Mouse (Mus musculus): ENCODE data around the gene Cep70. TPM values are rescaled to one million over a fixed set of nuclear protein-coding genes. Genes with fewer than 3 reads are reported as not detected.

Cep70 gene
- polyA plus RNA-seq (2016; fragmentation: Nextera tagmentation; extraction: Ambion mirVana), result 42.4 and 46.8 TPM in 2 replicates

- H3K4me1 ChIP-seq, result peaks cover 11% of the 10 kb centered on the region
- peak within 1 kb of the TSS; percentile 92 for H3K4me3 ChIP-seq
- H3K27ac ChIP-seq (replicated peaks), result peak within 1 kb of the TSS; percentile 94
- DNase-seq (ENCODE audit: low spot score), result peak; percentile 97
- no peaks in the 10 kb centered on the region for H3K9me3 ChIP-seq
- WGBS, result under 1% methylated on average over 66 of the region's 66 CpGs
- peaks cover 19% of the 10 kb centered on the region for H3K36me3 ChIP-seq (replicated peaks)
- no peaks in the 10 kb centered on the region for H3K27me3 ChIP-seq (replicated peaks; ENCODE audit: low read depth, poor library complexity, severe bottlenecking)
These were observed at the start of gene Cep70 for GRCm38 (mm10) chr9:99243190-99243894. Gene Cep70 (plus strand): TSS chr9:99243367.

GRCm38 (mm10) chr9:99212643-99213042, 30.5 kb upstream of the Cep70 start:
- Histone ChIP-seq H3K27me3 (replicated peaks; ENCODE audit: low read depth, poor library complexity, severe bottlenecking) (no peaks in the 10 kb centered on the region), H3K36me3 (replicated peaks) (no peaks in the 10 kb centered on the region), H3K4me3 (no peak overlapping the region), H3K27ac (replicated peaks) (no peak overlapping the region), H3K4me1 (peaks cover 5% of the 10 kb centered on the region; the same call in 1 of the 2 replicates), H3K9me3 (no peaks in the 10 kb centered on the region)
- 77% methylated on average over 2 of the region's 2 CpGs for WGBS
- no peak for DNase-seq (ENCODE audit: low spot score)

GRCm38 (mm10) chr9:99216182-99216581, 27.0 kb upstream of the Cep70 start:
- Histone ChIP-seq H3K9me3 (no peaks in the 10 kb centered on the region), H3K4me1 (peaks cover 1% of the 10 kb centered on the region; the same call in 1 of the 2 replicates), H3K27me3 (replicated peaks; ENCODE audit: low read depth, poor library complexity, severe bottlenecking) (no peaks in the 10 kb centered on the region), H3K4me3 (no peak overlapping the region), H3K36me3 (replicated peaks) (no peaks in the 10 kb centered on the region), H3K27ac (replicated peaks) (no peak overlapping the region)
- DNase-seq (ENCODE audit: low spot score), result no peak
- WGBS, result 62% methylated on average over 2 of the region's 2 CpGs

GRCm38 (mm10) chr9:99217999-99218719, 25.0 kb upstream of the Cep70 start:
- DNase-seq (ENCODE audit: low spot score), result peak; percentile 84
- Histone ChIP-seq H3K4me3 (no peak overlapping the region), H3K27ac (replicated peaks) (no peak overlapping the region), H3K27me3 (replicated peaks; ENCODE audit: low read depth, poor library complexity, severe bottlenecking) (no peaks in the 10 kb centered on the region), H3K36me3 (replicated peaks) (no peaks in the 10 kb centered on the region), H3K9me3 (no peaks in the 10 kb centered on the region), H3K4me1 (no peaks in the 10 kb centered on the region)
- 22% methylated on average over 6 of the region's 6 CpGs for WGBS

- WGBS, result 89% methylated on average over 4 of the region's 4 CpGs
- Histone ChIP-seq H3K36me3 (replicated peaks) (no peaks in the 10 kb centered on the region), H3K9me3 (no peaks in the 10 kb centered on the region), H3K27ac (replicated peaks) (no peak overlapping the region), H3K27me3 (replicated peaks; ENCODE audit: low read depth, poor library complexity, severe bottlenecking) (no peaks in the 10 kb centered on the region), H3K4me3 (no peak overlapping the region), H3K4me1 (no peaks in the 10 kb centered on the region)
- DNase-seq (ENCODE audit: low spot score), result no peak
These were observed 21.5 kb upstream of the Cep70 start for GRCm38 (mm10) chr9:99221636-99222035.

- Histone ChIP-seq H3K4me3 (no peak overlapping the region), H3K27me3 (replicated peaks; ENCODE audit: low read depth, poor library complexity, severe bottlenecking) (no peaks in the 10 kb centered on the region), H3K4me1 (no peaks in the 10 kb centered on the region), H3K27ac (replicated peaks) (no peak overlapping the region), H3K36me3 (replicated peaks) (no peaks in the 10 kb centered on the region), H3K9me3 (no peaks in the 10 kb centered on the region)
- WGBS, result 66% methylated on average over 3 of the region's 3 CpGs
- DNase-seq (ENCODE audit: low spot score), result no peak
These were observed 18.6 kb upstream of the Cep70 start for GRCm38 (mm10) chr9:99224583-99224982.

GRCm38 (mm10) chr9:99229450-99229849, 13.7 kb upstream of the Cep70 start:
- H3K4me3 ChIP-seq, result no peak overlapping the region
- no peaks in the 10 kb centered on the region for H3K4me1 ChIP-seq
- H3K36me3 ChIP-seq (replicated peaks), result no peaks in the 10 kb centered on the region
- no peaks in the 10 kb centered on the region for H3K27me3 ChIP-seq (replicated peaks; ENCODE audit: low read depth, poor library complexity, severe bottlenecking)
- 89% methylated on average over 14 of the region's 14 CpGs for WGBS
- no peak overlapping the region for H3K27ac ChIP-seq (replicated peaks)
- no peak for DNase-seq (ENCODE audit: low spot score)
- no peaks in the 10 kb centered on the region for H3K9me3 ChIP-seq

- Histone ChIP-seq H3K27ac (replicated peaks) (no peak within 1 kb of the TSS), H3K4me3 (no peak within 1 kb of the TSS), H3K36me3 (replicated peaks) (no peaks in the 10 kb centered on the region), H3K4me1 (no peaks in the 10 kb centered on the region), H3K9me3 (no peaks in the 10 kb centered on the region), H3K27me3 (replicated peaks; ENCODE audit: low read depth, poor library complexity, severe bottlenecking) (no peaks in the 10 kb centered on the region)
- no peak for DNase-seq (ENCODE audit: low spot score)
- WGBS, result 87% methylated on average over 14 of the region's 14 CpGs
These were observed 6.0 kb upstream of the Cep70 start, which contains the start of gene Faiml for GRCm38 (mm10) chr9:99237139-99237538. Gene Faiml (minus strand): TSS chr9:99237239.

GRCm38 (mm10) chr9:99238276-99238675, 4.9 kb upstream of the Cep70 start:
- no peaks in the 10 kb centered on the region for H3K9me3 ChIP-seq
- no peak for DNase-seq (ENCODE audit: low spot score)
- WGBS, result 85% methylated on average over 10 of the region's 10 CpGs
- no peak overlapping the region for H3K27ac ChIP-seq (replicated peaks)
- no peak overlapping the region for H3K4me3 ChIP-seq
- H3K4me1 ChIP-seq, result peaks cover 5% of the 10 kb centered on the region; the same call in 1 of the 2 replicates
- H3K27me3 ChIP-seq (replicated peaks; ENCODE audit: low read depth, poor library complexity, severe bottlenecking), result no peaks in the 10 kb centered on the region
- no peaks in the 10 kb centered on the region for H3K36me3 ChIP-seq (replicated peaks)

- WGBS, result 83% methylated on average over 1 of the region's 1 CpGs
- H3K4me1 ChIP-seq, result peaks cover 10% of the 10 kb centered on the region
- no peaks in the 10 kb centered on the region for H3K27me3 ChIP-seq (replicated peaks; ENCODE audit: low read depth, poor library complexity, severe bottlenecking)
- no peak overlapping the region for H3K4me3 ChIP-seq
- no peak overlapping the region for H3K27ac ChIP-seq (replicated peaks)
- H3K9me3 ChIP-seq, result no peaks in the 10 kb centered on the region
- no peak for DNase-seq (ENCODE audit: low spot score)
- H3K36me3 ChIP-seq (replicated peaks), result no peaks in the 10 kb centered on the region
These were observed 3.9 kb upstream of the Cep70 start for GRCm38 (mm10) chr9:99239256-99239655.

GRCm38 (mm10) chr9:99240571-99240970, 2.6 kb upstream of the Cep70 start:
- WGBS, result 82% methylated on average over 5 of the region's 5 CpGs

GRCm38 (mm10) chr9:99242035-99242434, 1.1 kb upstream of the Cep70 start:
- Histone ChIP-seq H3K36me3 (replicated peaks) (peaks cover 6% of the 10 kb centered on the region), H3K4me3 (peak overlapping the region; percentile 92; the same call in 1 of the 2 replicates), H3K9me3 (no peaks in the 10 kb centered on the region), H3K4me1 (peaks cover 10% of the 10 kb centered on the region), H3K27me3 (replicated peaks; ENCODE audit: low read depth, poor library complexity, severe bottlenecking) (no peaks in the 10 kb centered on the region), H3K27ac (replicated peaks) (no peak overlapping the region)
- 4% methylated on average over 7 of the region's 7 CpGs for WGBS
- DNase-seq (ENCODE audit: low spot score), result peak; percentile 73

More at GRCm38 (mm10) chr9:99240571-99240970, 2.6 kb upstream of the Cep70 start:
- H3K27ac ChIP-seq (replicated peaks), result no peak overlapping the region
- no peaks in the 10 kb centered on the region for H3K36me3 ChIP-seq (replicated peaks)
- no peak for DNase-seq (ENCODE audit: low spot score)
- H3K27me3 ChIP-seq (replicated peaks; ENCODE audit: low read depth, poor library complexity, severe bottlenecking), result no peaks in the 10 kb centered on the region
- peaks cover 10% of the 10 kb centered on the region for H3K4me1 ChIP-seq
- H3K9me3 ChIP-seq, result no peaks in the 10 kb centered on the region
- no peak overlapping the region for H3K4me3 ChIP-seq

Data from embryonic facial prominence, embryonic 10.5 days (tissue).